Mouse (Mus musculus): ENCODE data around the gene Fzd7. TPM values are rescaled to one million over a fixed set of nuclear protein-coding genes. Genes with fewer than 3 reads are reported as not detected.
"Not testable (repeated sequence)": the region's sequence is repeated elsewhere in the genome, so short reads cannot be mapped to it uniquely, and the experiment has no call there.

Gene Fzd7
- polyA plus RNA-seq (2015; fragmentation: Nextera tagmentation; extraction: Ambion mirVana), result 2.9 and 3.2 TPM in 2 replicates

DNA sequence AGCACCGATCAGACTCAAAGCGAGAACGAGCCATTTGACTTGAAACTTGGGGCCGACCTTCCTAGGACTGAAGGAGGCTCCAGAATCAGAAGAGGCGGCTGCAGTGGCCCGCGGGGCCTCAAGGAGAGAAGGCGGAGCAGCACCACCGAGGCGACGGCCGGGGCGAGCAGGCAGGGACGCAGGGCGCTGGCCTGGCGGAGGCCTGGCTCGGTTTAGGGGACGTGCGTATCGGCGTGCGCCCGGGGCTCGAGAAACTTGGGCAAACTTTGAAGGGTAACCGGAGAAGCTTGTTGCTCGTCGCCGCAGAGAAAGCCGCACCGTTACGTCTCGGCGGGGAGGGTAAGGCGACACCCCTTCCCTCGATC lies at the start of gene Fzd7:
TSS of gene Fzd7 (plus strand) at position 94 of the 365 bp plus-strand sequence.
- Histone ChIP-seq H3K4me1 (ENCODE audit: control insufficient read depth, insufficient read depth, low read length) (peaks cover 19% of the 10 kb centered on the region), H3K9ac (ENCODE audit: low read length) (peak within 1 kb of the TSS; percentile 84), H3K4me3 (ENCODE audit: low read length) (peak within 1 kb of the TSS; percentile 79), H3K36me3 (ENCODE audit: control insufficient read depth, insufficient read depth) (no peaks in the 10 kb centered on the region), H3K9me3 (replicated peaks; ENCODE audit: control insufficient read depth, low read length) (no peaks in the 10 kb centered on the region), H3K4me2 (ENCODE audit: low read depth, low read length) (peak within 1 kb of the TSS; percentile 99), H3K27ac (ENCODE audit: low read length) (peak within 1 kb of the TSS; percentile 92), H3K27me3 (ENCODE audit: control insufficient read depth, insufficient read depth, low read length) (peaks cover 12% of the 10 kb centered on the region)
- whole genome bisulfite sequencing, result 0% methylated on average over 34 of the region's 35 CpGs
- ATAC-seq (replicated peaks; ENCODE audit: extremely low read depth, insufficient read depth, low FRiP score), result peak; percentile 30

DNA sequence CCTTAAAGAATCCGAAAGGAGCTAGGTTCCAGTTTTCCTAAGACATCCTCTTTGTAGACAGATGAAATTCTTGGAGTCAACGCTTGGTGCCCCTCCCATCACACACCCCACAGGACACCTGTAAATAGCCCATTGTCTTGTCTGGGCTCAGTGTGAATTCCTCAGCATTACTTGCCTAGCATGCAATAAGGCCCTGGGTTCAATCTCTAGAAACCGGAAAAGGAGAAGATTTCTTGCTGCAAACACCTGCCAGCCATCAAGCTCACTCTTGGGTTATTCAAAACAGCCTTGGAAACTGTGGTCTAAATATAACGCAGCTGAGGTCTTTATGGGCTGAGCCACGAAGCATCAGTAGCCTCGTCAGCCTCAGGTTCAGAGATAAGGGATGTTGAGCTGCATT lies 48.9 kb upstream of the Fzd7 start:
- H3K4me1 ChIP-seq (ENCODE audit: control insufficient read depth, insufficient read depth, low read length), result peaks cover 3% of the 10 kb centered on the region; the same call in 1 of the 2 replicates
- WGBS, result 48% methylated on average over 6 of the region's 6 CpGs
- no peaks in the 10 kb centered on the region for H3K36me3 ChIP-seq (ENCODE audit: control insufficient read depth, insufficient read depth)
- no peak overlapping the region for H3K4me2 ChIP-seq (ENCODE audit: low read depth, low read length)
- H3K27ac ChIP-seq (ENCODE audit: low read length), result no peak overlapping the region
- no peaks in the 10 kb centered on the region for H3K9me3 ChIP-seq (replicated peaks; ENCODE audit: control insufficient read depth, low read length)
- no peak for ATAC-seq (replicated peaks; ENCODE audit: extremely low read depth, insufficient read depth, low FRiP score)
- no peaks in the 10 kb centered on the region for H3K27me3 ChIP-seq (ENCODE audit: control insufficient read depth, insufficient read depth, low read length)
- H3K9ac ChIP-seq (ENCODE audit: low read length), result no peak overlapping the region
- no peak overlapping the region for H3K4me3 ChIP-seq (ENCODE audit: low read length)

DNA sequence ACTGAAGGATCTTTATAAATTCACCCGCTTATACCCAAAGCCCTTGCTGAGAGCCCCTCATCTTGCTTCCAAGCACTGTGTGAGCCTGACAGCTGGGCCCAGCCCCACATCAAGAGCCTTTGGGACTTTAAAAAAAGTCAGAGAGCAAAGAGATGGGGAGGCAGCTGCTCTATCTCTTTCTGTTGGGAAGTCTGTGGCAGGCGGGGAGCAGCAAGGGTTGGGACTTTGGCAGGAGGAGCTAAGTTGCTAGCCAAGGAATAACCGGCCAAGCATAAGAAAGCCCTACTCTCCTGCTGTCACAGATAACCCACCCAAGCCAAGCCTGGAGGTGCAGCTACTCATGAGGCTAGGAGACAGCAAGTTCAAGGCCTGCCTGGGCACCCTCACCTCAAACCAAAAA lies 48.2 kb upstream of the Fzd7 start:
- no peak for ATAC-seq (replicated peaks; ENCODE audit: extremely low read depth, insufficient read depth, low FRiP score)
- H3K4me1 ChIP-seq (ENCODE audit: control insufficient read depth, insufficient read depth, low read length), result peaks cover 3% of the 10 kb centered on the region; the same call in 1 of the 2 replicates
- H3K27ac ChIP-seq (ENCODE audit: low read length), result no peak overlapping the region
- H3K27me3 ChIP-seq (ENCODE audit: control insufficient read depth, insufficient read depth, low read length), result no peaks in the 10 kb centered on the region
- no peak overlapping the region for H3K4me3 ChIP-seq (ENCODE audit: low read length)
- no peak overlapping the region for H3K9ac ChIP-seq (ENCODE audit: low read length)
- H3K4me2 ChIP-seq (ENCODE audit: low read depth, low read length), result no peak overlapping the region
- WGBS, result 53% methylated on average over 3 of the region's 3 CpGs
- H3K9me3 ChIP-seq (replicated peaks; ENCODE audit: control insufficient read depth, low read length), result no peaks in the 10 kb centered on the region
- H3K36me3 ChIP-seq (ENCODE audit: control insufficient read depth, insufficient read depth), result no peaks in the 10 kb centered on the region

DNA sequence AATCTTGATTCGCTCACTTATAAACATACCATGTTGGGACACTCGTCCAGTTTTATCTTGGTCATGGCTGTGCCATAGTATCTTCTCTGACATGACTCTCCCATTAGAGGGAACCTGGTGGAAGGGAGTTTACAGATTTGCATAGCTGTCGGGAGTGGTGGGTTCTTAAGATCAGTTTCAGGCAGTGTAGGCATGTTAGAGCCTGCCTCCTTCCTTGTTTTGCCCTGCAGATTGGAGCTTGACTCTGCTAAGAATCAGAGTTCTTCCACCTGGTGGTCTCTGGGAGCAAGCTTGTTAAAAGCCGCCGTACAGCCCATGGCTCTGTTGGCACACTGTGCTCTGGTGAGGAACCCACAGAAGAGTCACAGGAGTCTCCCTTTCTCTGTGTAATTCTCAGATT lies 47.0 kb upstream of the Fzd7 start:
- Histone ChIP-seq H3K4me1 (ENCODE audit: control insufficient read depth, insufficient read depth, low read length) (peaks cover 3% of the 10 kb centered on the region; the same call in 1 of the 2 replicates), H3K4me3 (ENCODE audit: low read length) (no peak overlapping the region), H3K27me3 (ENCODE audit: control insufficient read depth, insufficient read depth, low read length) (no peaks in the 10 kb centered on the region), H3K9me3 (replicated peaks; ENCODE audit: control insufficient read depth, low read length) (no peaks in the 10 kb centered on the region), H3K9ac (ENCODE audit: low read length) (no peak overlapping the region), H3K27ac (ENCODE audit: low read length) (no peak overlapping the region), H3K36me3 (ENCODE audit: control insufficient read depth, insufficient read depth) (no peaks in the 10 kb centered on the region), H3K4me2 (ENCODE audit: low read depth, low read length) (no peak overlapping the region)
- WGBS, result 78% methylated on average over 5 of the region's 5 CpGs
- ATAC-seq (replicated peaks; ENCODE audit: extremely low read depth, insufficient read depth, low FRiP score), result no peak

DNA sequence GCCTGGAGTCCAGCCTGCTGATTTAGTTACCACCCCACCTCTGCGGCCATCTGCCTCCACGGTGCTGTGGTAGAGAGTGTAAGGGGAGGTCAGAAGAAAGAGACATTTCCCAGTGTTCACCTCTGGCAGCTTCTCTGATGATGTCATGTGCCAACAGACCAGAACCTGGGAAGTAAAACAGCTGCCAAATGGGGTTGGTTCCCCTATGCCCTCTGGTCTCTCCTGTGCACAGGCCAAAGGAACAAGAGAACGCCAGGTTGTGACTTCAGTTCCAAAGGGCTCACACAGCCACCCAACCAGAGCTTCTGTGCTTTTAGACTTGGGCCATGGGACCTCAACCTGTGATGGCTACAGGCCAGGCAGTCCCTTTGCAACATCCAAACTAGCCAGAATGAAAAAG lies 45.9 kb upstream of the Fzd7 start:
- 74% methylated on average over 3 of the region's 3 CpGs for WGBS
- Histone ChIP-seq H3K27me3 (ENCODE audit: control insufficient read depth, insufficient read depth, low read length) (no peaks in the 10 kb centered on the region), H3K9ac (ENCODE audit: low read length) (no peak overlapping the region), H3K4me3 (ENCODE audit: low read length) (no peak overlapping the region), H3K9me3 (replicated peaks; ENCODE audit: control insufficient read depth, low read length) (no peaks in the 10 kb centered on the region), H3K36me3 (ENCODE audit: control insufficient read depth, insufficient read depth) (no peaks in the 10 kb centered on the region), H3K4me2 (ENCODE audit: low read depth, low read length) (no peak overlapping the region), H3K4me1 (ENCODE audit: control insufficient read depth, insufficient read depth, low read length) (peaks cover 3% of the 10 kb centered on the region; the same call in 1 of the 2 replicates), H3K27ac (ENCODE audit: low read length) (no peak overlapping the region)
- ATAC-seq (replicated peaks; ENCODE audit: extremely low read depth, insufficient read depth, low FRiP score), result no peak

DNA sequence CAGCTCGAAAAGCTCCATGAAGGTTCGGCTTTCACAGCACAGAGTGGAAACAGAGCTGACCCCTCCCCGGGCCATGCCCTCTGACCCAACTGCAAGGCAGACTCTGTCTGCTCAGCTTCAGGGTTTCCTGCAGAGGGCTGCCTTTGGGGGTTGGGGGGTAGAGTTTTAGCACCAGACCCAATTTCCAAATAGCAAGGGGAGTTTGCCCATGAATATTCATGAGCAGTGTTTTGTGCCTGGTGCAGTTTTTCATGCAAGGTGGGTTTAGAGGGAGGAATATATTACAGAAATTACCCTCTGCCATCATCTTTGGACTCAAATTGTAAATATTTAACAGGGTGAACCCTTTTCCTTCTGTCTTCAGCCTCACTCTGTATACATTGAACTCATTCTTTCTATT lies 44.3 kb upstream of the Fzd7 start:
- Histone ChIP-seq H3K4me1 (ENCODE audit: control insufficient read depth, insufficient read depth, low read length) (peaks cover 3% of the 10 kb centered on the region; the same call in 1 of the 2 replicates), H3K9ac (ENCODE audit: low read length) (no peak overlapping the region), H3K36me3 (ENCODE audit: control insufficient read depth, insufficient read depth) (no peaks in the 10 kb centered on the region), H3K4me3 (ENCODE audit: low read length) (no peak overlapping the region), H3K9me3 (replicated peaks; ENCODE audit: control insufficient read depth, low read length) (no peaks in the 10 kb centered on the region), H3K27ac (ENCODE audit: low read length) (no peak overlapping the region), H3K27me3 (ENCODE audit: control insufficient read depth, insufficient read depth, low read length) (no peaks in the 10 kb centered on the region), H3K4me2 (ENCODE audit: low read depth, low read length) (no peak overlapping the region)
- 67% methylated on average over 3 of the region's 3 CpGs for WGBS
- no peak for ATAC-seq (replicated peaks; ENCODE audit: extremely low read depth, insufficient read depth, low FRiP score)

DNA sequence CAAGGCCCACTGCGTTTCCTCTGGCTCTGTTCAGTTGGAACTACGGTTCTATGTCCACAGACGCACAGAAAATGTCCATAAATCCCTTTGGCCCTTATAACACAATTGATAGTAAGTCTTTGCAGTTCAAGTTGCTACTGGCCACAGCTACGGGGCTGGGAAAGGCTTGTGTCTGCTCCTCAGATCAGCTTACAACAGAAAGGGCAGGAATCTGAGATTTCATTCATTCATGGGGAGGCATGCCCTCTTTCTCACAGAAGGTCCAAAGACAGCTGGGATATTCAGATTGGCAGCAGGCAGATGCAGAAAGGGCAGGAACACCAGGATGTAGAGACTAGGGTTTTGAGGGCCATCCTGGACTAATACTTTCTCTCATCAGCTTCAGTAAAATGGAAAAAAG lies 43.9 kb upstream of the Fzd7 start:
- H3K36me3 ChIP-seq (ENCODE audit: control insufficient read depth, insufficient read depth), result no peaks in the 10 kb centered on the region
- H3K27me3 ChIP-seq (ENCODE audit: control insufficient read depth, insufficient read depth, low read length), result no peaks in the 10 kb centered on the region
- no peak overlapping the region for H3K4me2 ChIP-seq (ENCODE audit: low read depth, low read length)
- no peak for ATAC-seq (replicated peaks; ENCODE audit: extremely low read depth, insufficient read depth, low FRiP score)
- no peak overlapping the region for H3K4me3 ChIP-seq (ENCODE audit: low read length)
- peaks cover 1% of the 10 kb centered on the region; the same call in 1 of the 2 replicates for H3K4me1 ChIP-seq (ENCODE audit: control insufficient read depth, insufficient read depth, low read length)
- 72% methylated on average over 4 of the region's 4 CpGs for WGBS
- H3K9ac ChIP-seq (ENCODE audit: low read length), result no peak overlapping the region
- H3K27ac ChIP-seq (ENCODE audit: low read length), result no peak overlapping the region
- H3K9me3 ChIP-seq (replicated peaks; ENCODE audit: control insufficient read depth, low read length), result no peaks in the 10 kb centered on the region

DNA sequence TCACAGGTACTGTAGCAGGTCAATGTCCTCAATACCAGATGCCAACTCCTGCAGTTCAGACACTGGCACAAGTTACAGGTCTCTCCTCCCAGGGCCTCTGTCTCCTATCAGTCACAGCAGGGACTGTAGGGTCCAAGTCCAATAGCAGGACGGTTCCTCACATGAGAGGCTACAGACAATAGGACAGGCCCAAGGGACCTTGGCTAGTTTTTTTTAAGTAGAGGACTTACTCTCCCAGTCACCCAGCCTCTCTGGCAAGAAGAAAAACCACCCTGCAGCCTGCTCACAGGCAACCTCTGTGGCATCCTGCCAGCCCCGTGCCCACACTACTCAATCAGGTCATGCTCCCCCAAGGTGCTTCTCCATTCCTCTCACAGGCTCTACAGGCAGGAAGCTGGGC lies 43.0 kb upstream of the Fzd7 start:
- no peak for ATAC-seq (replicated peaks; ENCODE audit: extremely low read depth, insufficient read depth, low FRiP score)
- no peak overlapping the region for H3K9ac ChIP-seq (ENCODE audit: low read length)
- no peaks in the 10 kb centered on the region for H3K4me1 ChIP-seq (ENCODE audit: control insufficient read depth, insufficient read depth, low read length)
- WGBS, result 66% methylated on average over 2 of the region's 2 CpGs
- H3K4me3 ChIP-seq (ENCODE audit: low read length), result no peak overlapping the region
- no peaks in the 10 kb centered on the region for H3K9me3 ChIP-seq (replicated peaks; ENCODE audit: control insufficient read depth, low read length)
- no peaks in the 10 kb centered on the region for H3K27me3 ChIP-seq (ENCODE audit: control insufficient read depth, insufficient read depth, low read length)
- H3K27ac ChIP-seq (ENCODE audit: low read length), result no peak overlapping the region
- no peak overlapping the region for H3K4me2 ChIP-seq (ENCODE audit: low read depth, low read length)
- H3K36me3 ChIP-seq (ENCODE audit: control insufficient read depth, insufficient read depth), result no peaks in the 10 kb centered on the region

DNA sequence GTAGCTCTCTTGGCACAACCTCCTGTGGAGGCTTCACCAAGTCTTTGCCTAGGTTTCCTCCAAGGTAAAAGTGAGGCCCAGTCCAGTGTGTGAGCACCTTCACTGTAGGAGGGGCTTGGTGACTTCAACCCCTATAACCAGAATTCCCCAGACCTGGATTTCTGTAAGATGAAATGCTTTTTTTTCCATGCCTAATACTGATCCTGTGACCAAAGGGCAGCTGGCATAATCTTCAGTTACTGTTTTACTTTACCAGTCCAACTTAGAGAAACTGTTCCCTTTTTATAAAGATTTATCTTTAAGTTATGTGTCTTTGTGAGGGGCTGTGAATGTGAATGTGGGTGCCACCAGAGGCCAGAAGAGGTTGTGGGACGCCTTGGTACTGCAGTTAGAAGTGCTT lies 42.3 kb upstream of the Fzd7 start:
- no peaks in the 10 kb centered on the region for H3K27me3 ChIP-seq (ENCODE audit: control insufficient read depth, insufficient read depth, low read length)
- no peak overlapping the region for H3K27ac ChIP-seq (ENCODE audit: low read length)
- no peaks in the 10 kb centered on the region for H3K4me1 ChIP-seq (ENCODE audit: control insufficient read depth, insufficient read depth, low read length)
- no peak overlapping the region for H3K9ac ChIP-seq (ENCODE audit: low read length)
- WGBS, result 75% methylated on average over 1 of the region's 1 CpGs
- no peak overlapping the region for H3K4me2 ChIP-seq (ENCODE audit: low read depth, low read length)
- no peaks in the 10 kb centered on the region for H3K9me3 ChIP-seq (replicated peaks; ENCODE audit: control insufficient read depth, low read length)
- no peak for ATAC-seq (replicated peaks; ENCODE audit: extremely low read depth, insufficient read depth, low FRiP score)
- H3K4me3 ChIP-seq (ENCODE audit: low read length), result no peak overlapping the region
- H3K36me3 ChIP-seq (ENCODE audit: control insufficient read depth, insufficient read depth), result no peaks in the 10 kb centered on the region

DNA sequence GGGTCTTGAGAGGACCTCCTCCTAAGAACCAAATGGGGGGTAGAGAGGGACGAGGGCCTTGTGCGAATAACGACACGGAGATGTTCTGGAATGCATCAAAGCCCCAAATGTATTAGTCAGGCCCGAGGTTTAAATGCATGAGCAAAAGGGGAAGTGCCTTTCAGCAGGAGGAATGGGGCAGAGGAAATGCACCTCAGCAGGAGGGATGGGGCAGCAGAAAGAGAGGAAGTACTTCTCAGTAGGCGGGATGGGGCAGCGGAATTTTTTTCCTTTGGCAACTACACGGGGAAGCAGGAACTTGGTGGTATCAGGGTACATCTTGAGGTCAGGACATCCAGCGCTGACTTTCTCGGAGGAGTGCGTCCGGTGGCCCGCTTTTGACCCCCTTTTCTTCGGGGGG lies 39.5 kb upstream of the Fzd7 start:
- 90% methylated on average over 14 of the region's 14 CpGs for WGBS

More for the DNA sequence above, 39.5 kb upstream of the Fzd7 start:
- not testable (repeated sequence) for H3K36me3 ChIP-seq (ENCODE audit: control insufficient read depth, insufficient read depth); ATAC-seq (replicated peaks; ENCODE audit: extremely low read depth, insufficient read depth, low FRiP score); H3K9ac ChIP-seq (ENCODE audit: low read length); H3K4me3 ChIP-seq (ENCODE audit: low read length); H3K4me2 ChIP-seq (ENCODE audit: low read depth, low read length); H3K9me3 ChIP-seq (replicated peaks; ENCODE audit: control insufficient read depth, low read length); H3K27ac ChIP-seq (ENCODE audit: low read length); H3K4me1 ChIP-seq (ENCODE audit: control insufficient read depth, insufficient read depth, low read length); H3K27me3 ChIP-seq (ENCODE audit: control insufficient read depth, insufficient read depth, low read length)
